Mouse (Mus musculus) right cerebral cortex, adult 18-20 months (tissue): Measurements from ENCODE around the gene Opn1mw.
"Not testable (repeated sequence)": the region's sequence is repeated elsewhere in the genome, so short reads cannot be mapped to it uniquely, and the experiment has no call there.

ENCODE experiments used
- DNase-seq: peaks from one replicate; pipeline ENCODE4 v3.0.0; 2022; ENCODE audit warnings: mixed read lengths

Gene Opn1mw

DNA sequence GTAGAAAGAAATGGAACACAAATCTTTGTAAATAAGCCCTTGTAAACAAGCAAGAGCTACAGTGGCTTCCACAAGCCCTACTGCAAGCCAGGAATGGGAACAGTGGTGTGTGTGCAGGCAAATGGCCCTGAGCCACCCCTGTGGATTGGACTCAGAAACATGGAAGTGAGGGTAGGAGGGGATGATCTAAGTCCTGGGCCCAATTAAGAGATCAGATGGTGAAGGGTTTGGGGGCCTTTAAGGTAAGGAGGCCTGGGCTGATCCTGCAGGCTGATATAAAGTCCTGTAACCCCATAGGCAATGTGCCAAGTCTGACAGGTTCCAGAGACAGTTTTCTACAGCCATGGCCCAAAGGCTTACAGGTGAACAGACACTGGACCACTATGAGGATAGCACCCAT is at the start of gene Opn1mw:
Opn1mw (plus strand) TSS at position 301 of the 400 bp plus-strand sequence.
- DNase-seq = no peak

DNA sequence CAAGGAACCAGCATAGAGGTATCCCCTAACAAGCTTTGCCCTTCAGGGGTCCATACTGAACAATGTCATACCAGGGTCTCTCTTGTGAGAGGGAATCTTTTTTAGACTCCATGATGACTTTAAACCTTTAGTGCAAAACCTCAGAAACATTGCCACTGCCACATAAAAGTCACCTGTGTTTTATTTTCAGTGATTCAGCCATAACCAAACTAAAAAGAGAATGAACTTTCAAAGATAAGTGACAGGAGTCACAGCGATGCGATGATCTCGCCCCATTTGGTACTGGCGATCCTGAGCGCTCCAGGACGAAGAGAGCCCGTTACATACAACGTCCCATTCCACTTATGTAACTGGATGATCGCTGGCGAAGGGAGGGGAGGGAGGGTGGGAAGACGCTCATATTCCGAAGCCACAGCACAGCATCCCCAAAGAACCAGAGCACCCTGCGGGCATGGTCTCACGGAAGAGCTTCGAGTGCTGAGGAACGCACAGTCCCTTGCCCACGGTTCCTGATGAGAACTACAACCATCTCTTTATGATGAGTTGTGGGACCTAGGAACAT is 42.9 kb upstream of the Opn1mw start:
- peak; percentile 3 for DNase-seq

DNA sequence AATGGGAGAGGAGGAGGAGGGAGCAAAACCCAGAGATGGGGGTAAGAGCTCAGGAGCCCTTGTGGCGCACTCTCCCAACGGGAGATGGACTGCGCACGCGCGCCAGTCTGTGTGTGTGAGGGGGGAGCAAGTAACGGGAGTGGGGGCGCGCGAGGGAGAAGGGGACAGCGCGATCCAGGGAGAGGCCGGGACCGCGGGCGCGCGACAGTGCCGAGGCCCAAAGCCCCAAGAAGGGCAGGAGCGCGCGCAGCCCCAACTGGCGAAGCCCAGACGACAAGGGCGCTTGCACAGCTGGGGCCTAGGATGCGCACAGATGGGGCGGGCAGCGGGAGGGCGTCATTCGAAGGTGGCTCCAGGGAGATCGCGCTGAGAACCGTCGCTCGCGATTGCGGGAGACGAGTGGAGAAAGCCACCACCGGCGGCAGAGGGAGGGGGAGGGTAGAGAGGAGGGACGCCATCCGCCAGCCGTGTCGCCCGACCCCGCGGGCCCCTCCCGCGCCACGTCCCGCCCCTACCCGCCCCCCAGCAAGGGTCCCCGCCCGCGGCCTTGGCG is 42.2 kb upstream of the Opn1mw start:
- peak; percentile 86 for DNase-seq

- DNase-seq = peak; percentile 98
Measured at GRCm38 (mm10) chrX:74085601-74086038, 41.6 kb upstream of the Opn1mw start.

GRCm38 (mm10) chrX:74095130-74095529 is 32.1 kb upstream of the Opn1mw start:
- no peak for DNase-seq

DNA sequence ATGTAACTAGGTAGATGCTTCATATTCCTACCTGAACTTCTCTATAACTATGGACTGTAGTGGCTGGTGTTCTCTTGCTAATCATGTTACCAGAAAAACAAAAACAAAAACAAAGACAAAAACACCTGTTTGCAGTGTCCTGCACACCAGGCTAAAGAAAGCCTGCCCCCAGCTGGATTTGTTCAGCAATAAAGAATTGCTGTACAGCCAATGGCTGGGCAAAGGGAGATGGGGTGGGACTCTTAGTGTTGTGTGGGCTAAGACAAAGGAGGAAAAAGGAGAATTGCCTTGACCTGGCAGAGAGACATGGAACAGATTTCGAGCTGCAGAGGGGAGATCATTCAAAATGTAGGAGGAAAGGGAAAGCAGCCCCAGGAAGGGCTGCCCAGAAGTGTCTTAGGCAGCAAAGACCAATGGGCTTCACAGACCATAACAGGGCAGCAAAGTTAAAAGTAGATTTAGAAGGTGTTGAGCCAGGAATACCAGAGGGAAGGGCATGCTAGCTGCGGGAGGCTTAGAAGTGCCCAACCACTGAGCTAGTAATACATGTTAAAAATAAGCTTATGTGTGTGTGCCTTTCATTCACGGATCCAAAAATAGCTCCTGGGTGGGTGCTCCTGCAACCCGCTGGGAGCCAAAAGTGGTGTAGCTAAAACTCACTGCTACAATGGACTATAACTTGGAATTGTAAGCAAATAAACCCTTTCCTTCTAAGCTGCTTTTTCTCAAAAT is 23.6 kb upstream of the Opn1mw start:
- DNase-seq = peak; percentile 7

GRCm38 (mm10) chrX:74105916-74106315 is 21.3 kb upstream of the Opn1mw start:
- no peak for DNase-seq

GRCm38 (mm10) chrX:74108747-74109146 is 18.5 kb upstream of the Opn1mw start:
- DNase-seq = no peak

DNA sequence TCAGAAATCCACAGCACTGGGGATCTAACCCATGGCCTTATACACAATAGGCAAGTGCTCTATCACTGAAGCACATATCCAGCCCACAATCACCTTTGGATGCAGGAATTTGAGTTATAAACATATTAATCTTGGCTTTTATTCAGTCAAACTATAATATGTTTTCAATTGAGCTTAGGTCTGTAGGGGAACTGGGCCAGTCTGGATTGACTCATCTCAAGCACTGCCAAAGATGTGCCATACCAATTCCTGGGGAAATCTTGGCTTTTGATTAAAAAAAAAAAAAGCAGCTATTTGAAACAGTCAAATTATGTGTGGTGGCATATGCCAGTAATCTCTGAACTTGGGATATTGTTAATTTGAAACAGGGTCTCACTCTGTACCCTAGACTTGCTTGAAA is 13.2 kb upstream of the Opn1mw start:
- no peak for DNase-seq

DNA sequence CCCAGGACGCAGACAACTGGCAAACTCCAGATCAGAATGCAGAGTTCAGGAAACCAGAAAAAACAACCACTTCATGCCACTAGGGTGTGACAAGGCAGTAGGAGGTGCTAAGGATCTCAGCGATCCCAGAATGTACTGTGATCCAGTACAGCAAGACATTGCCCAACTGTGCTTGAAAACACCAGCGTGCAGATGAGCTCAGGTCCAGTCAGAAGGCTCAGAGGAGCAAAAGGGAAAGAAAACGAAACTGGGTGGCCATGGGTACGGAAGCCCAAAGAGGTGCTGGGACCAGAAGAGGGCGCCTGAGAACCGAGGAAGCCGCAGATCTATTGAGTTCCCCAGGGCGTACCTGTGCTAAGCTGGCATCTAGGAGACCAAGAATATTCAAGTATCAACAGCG is 11.8 kb upstream of the Opn1mw start:
- peak; percentile 57 for DNase-seq

DNA sequence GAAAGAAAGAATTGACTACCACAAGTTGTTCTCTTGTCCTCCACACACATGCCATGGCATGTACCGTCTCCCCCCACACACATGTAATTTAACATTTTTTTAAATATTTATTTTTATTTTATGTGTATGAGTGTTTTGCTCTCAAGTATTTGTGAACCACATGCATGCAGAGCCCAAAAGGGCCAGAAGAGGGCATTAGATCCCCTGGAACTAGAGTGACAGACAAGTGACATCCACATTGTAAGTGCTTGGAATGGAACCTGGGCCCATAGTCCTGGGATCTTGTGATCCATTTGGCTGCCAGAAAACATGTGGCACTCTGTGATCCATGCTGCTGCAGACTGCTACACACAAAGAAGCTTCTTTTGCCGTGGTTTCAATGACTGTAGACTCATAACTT is 2.3 kb upstream of the Opn1mw start:
- DNase-seq = no peak

- not testable (repeated sequence) for DNase-seq
Measured at GRCm38 (mm10) chrX:74135263-74135662, 8.0 kb downstream of the Opn1mw start, which contains the start of gene Mecp2. TSS of gene Mecp2 (minus strand) at chrX:74135363.

GRCm38 (mm10) chrX:74167738-74168137 is 40.5 kb downstream of the Opn1mw start, which contains the start of gene Tex28:
TSS of gene Tex28 (minus strand) at chrX:74167838.
- DNase-seq = no peak

DNA sequence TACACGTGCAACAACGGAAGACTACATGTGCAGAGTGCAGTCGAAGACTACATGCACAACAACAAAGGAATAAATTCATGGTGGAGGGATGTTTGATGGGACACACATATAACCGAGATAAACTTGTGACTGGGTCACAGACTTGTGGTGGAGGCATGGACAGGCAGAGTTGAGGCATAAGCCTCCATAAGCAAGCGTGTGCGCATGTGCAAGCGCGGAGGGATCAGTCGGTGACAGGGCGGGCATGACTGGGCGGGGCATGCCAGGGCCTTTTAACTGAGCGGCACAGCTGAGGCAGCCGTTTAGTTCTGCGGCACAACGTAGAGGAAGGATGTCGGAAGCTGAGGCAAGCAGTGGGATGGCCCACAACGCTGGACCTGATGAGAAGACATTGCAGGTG is 49.7 kb downstream of the Opn1mw start, which contains the start of gene Tktl1:
Tktl1 (plus strand) TSS at position 301 of the 400 bp plus-strand sequence.
- no peak for DNase-seq
